Mouse (Mus musculus) neural tube, embryonic 14.5 days (tissue): ENCODE measurements around the gene Spsb1. TPM values are rescaled to one million over a fixed set of nuclear protein-coding genes. Genes with fewer than 3 reads are reported as not detected.

Experiments
- ATAC-seq: fragments of 200-750 bp; cut with Nextera tagmentation; 2 replicates; pipeline ENCODE4 v1.8.0; 2017; ENCODE audit warnings: low read depth, mild to moderate bottlenecking, moderate TSS enrichment, moderate library complexity
- H3K27ac ChIP-seq: fragments of 300-500 bp; sonication (generic); 2 replicates; pipeline ENCODE4 v1.5.1; 2014; ENCODE audit warnings: low read depth, mild to moderate bottlenecking, control low read depth, low read length, moderate library complexity, mixed read lengths
- H3K27me3 ChIP-seq: fragments of 300-500 bp; sonication (generic); 2 replicates; pipeline ENCODE4 v1.6.1; 2014; ENCODE audit warnings: low read length; ENCODE audit not compliant: control insufficient read depth, insufficient read depth
- H3K36me3 ChIP-seq: fragments of 300-500 bp; sonication (generic); 2 replicates; pipeline ENCODE4 v1.6.1; 2014; ENCODE audit warnings: low read length, mixed read lengths; ENCODE audit not compliant: control insufficient read depth, insufficient read depth
- H3K4me1 ChIP-seq: fragments of 300-500 bp; sonication (generic); 2 replicates; pipeline ENCODE4 v1.6.1; 2014; ENCODE audit warnings: low read length; ENCODE audit not compliant: control insufficient read depth, insufficient read depth
- H3K4me2 ChIP-seq: fragments of 300-500 bp; sonication (generic); 2 replicates; pipeline ENCODE4 v1.6.1; 2014; ENCODE audit warnings: mild to moderate bottlenecking, low read depth, low read length, control low read depth
- H3K4me3 ChIP-seq: fragments of 300-500 bp; sonication (generic); 2 replicates; pipeline ENCODE4 v1.5.1; 2014; ENCODE audit warnings: low read depth, low read length, control low read depth, mixed read lengths
- H3K9ac ChIP-seq: fragments of 300-500 bp; sonication (generic); replicated peaks from 2 replicates; pipeline ENCODE4 v1.6.1; 2014; ENCODE audit warnings: low read depth, mild to moderate bottlenecking, control low read depth, low read length, mixed read lengths
- H3K9me3 ChIP-seq: fragments of 300-500 bp; sonication (generic); 2 replicates; pipeline ENCODE4 v1.6.1; 2016; ENCODE audit warnings: low read length; ENCODE audit not compliant: control insufficient read depth
- WGBS: fragments of 180-500 bp; shearing (Covaris S2); extraction: QIAGEN DNeasy Blood & Tissue Kit; methylation state at CpG from one replicate; pipeline ENCODE4 v1.1.7; 2014; 5-methylcytosine and 5-hydroxymethylcytosine counted together
- polyA plus RNA-seq: library from polyadenylated mRNA; unstranded; fragments of >200 nt; fragmentation: Nextera tagmentation; extraction: Ambion mirVana; gene quantifications from 2 replicates; pipeline ENCODE4 v1.2.1, GENCODE M21; 2014

Spsb1 gene
- polyA plus RNA-seq, 1 experiment from 2014 or later, result 5.9 TPM

- Histone ChIP-seq H3K4me3 (no peak overlapping the region), H3K4me1 (peaks cover 16% of the 10 kb centered on the region; the same call in 1 of the 2 replicates), H3K27ac (no peak overlapping the region), H3K9me3 (no peaks in the 10 kb centered on the region), H3K36me3 (no peaks in the 10 kb centered on the region), H3K9ac (no peak overlapping the region), H3K4me2 (no peak overlapping the region), H3K27me3 (no peaks in the 10 kb centered on the region)
- WGBS, result 96% methylated on average over 5 of the region's 5 CpGs
- ATAC-seq, result no peak
These were observed 63.5 kb downstream of the Spsb1 start for GRCm38 (mm10) chr4:149891172-149891960.

GRCm38 (mm10) chr4:149890551-149890950 lies 64.3 kb downstream of the Spsb1 start:
- Histone ChIP-seq H3K4me3 (no peak overlapping the region), H3K27ac (no peak overlapping the region), H3K4me2 (no peak overlapping the region), H3K9me3 (no peaks in the 10 kb centered on the region), H3K36me3 (no peaks in the 10 kb centered on the region), H3K27me3 (no peaks in the 10 kb centered on the region), H3K9ac (no peak overlapping the region), H3K4me1 (peaks cover 18% of the 10 kb centered on the region; the same call in 1 of the 2 replicates)
- WGBS, result 31% methylated on average over 8 of the region's 8 CpGs
- no peak for ATAC-seq

- Histone ChIP-seq H3K4me2 (no peak overlapping the region), H3K4me1 (peaks cover 18% of the 10 kb centered on the region; the same call in 1 of the 2 replicates), H3K4me3 (no peak overlapping the region), H3K36me3 (no peaks in the 10 kb centered on the region), H3K9me3 (no peaks in the 10 kb centered on the region), H3K9ac (no peak overlapping the region), H3K27ac (peak overlapping the region; percentile 64), H3K27me3 (no peaks in the 10 kb centered on the region)
- WGBS, result 23% methylated on average over 12 of the region's 13 CpGs
- no peak; the same call in 1 of the 2 replicates for ATAC-seq
These were observed 65.0 kb downstream of the Spsb1 start for GRCm38 (mm10) chr4:149889851-149890250.

- Histone ChIP-seq H3K36me3 (no peaks in the 10 kb centered on the region), H3K27me3 (no peaks in the 10 kb centered on the region), H3K4me2 (no peak overlapping the region), H3K9me3 (no peaks in the 10 kb centered on the region), H3K4me3 (no peak overlapping the region), H3K27ac (no peak overlapping the region), H3K9ac (no peak overlapping the region), H3K4me1 (peaks cover 14% of the 10 kb centered on the region; the same call in 1 of the 2 replicates)
- ATAC-seq, result no peak
- WGBS, result 69% methylated on average over 20 of the region's 20 CpGs
These were observed 65.9 kb downstream of the Spsb1 start for GRCm38 (mm10) chr4:149888736-149889470.

GRCm38 (mm10) chr4:149888156-149888555 lies 66.7 kb downstream of the Spsb1 start:
- Histone ChIP-seq H3K27ac (no peak overlapping the region), H3K4me3 (no peak overlapping the region), H3K4me2 (no peak overlapping the region), H3K9me3 (no peaks in the 10 kb centered on the region), H3K4me1 (peaks cover 14% of the 10 kb centered on the region; the same call in 1 of the 2 replicates), H3K9ac (no peak overlapping the region), H3K27me3 (no peaks in the 10 kb centered on the region), H3K36me3 (no peaks in the 10 kb centered on the region)
- ATAC-seq, result no peak
- WGBS, result 79% methylated on average over 5 of the region's 5 CpGs

- H3K27me3 ChIP-seq, result no peaks in the 10 kb centered on the region
- H3K9ac ChIP-seq, result no peak overlapping the region
- H3K4me3 ChIP-seq, result no peak overlapping the region
- WGBS, result 32% methylated on average over 18 of the region's 18 CpGs
- no peak overlapping the region for H3K27ac ChIP-seq
- H3K4me1 ChIP-seq, result peaks cover 14% of the 10 kb centered on the region; the same call in 1 of the 2 replicates
- H3K9me3 ChIP-seq, result no peaks in the 10 kb centered on the region
- no peak overlapping the region for H3K4me2 ChIP-seq
- peak; percentile 36; the same call in 1 of the 2 replicates for ATAC-seq
- no peaks in the 10 kb centered on the region for H3K36me3 ChIP-seq
These were observed 68.3 kb downstream of the Spsb1 start for GRCm38 (mm10) chr4:149886298-149887271.

GRCm38 (mm10) chr4:149883990-149884389 lies 70.9 kb downstream of the Spsb1 start:
- ATAC-seq, result no peak

GRCm38 (mm10) chr4:149882139-149882916 lies 72.5 kb downstream of the Spsb1 start:
- H3K4me3 ChIP-seq, result no peak overlapping the region
- H3K4me1 ChIP-seq, result peaks cover 8% of the 10 kb centered on the region; the same call in 1 of the 2 replicates
- H3K9me3 ChIP-seq, result no peaks in the 10 kb centered on the region
- no peak overlapping the region for H3K4me2 ChIP-seq
- 90% methylated on average over 17 of the region's 17 CpGs for WGBS
- no peak overlapping the region for H3K27ac ChIP-seq
- no peak overlapping the region for H3K9ac ChIP-seq
- no peak for ATAC-seq
- H3K27me3 ChIP-seq, result no peaks in the 10 kb centered on the region
- no peaks in the 10 kb centered on the region for H3K36me3 ChIP-seq

More at GRCm38 (mm10) chr4:149883990-149884389, 70.9 kb downstream of the Spsb1 start:
- Histone ChIP-seq H3K9ac (no peak overlapping the region), H3K27me3 (no peaks in the 10 kb centered on the region), H3K4me2 (no peak overlapping the region), H3K27ac (no peak overlapping the region), H3K4me1 (peaks cover 8% of the 10 kb centered on the region; the same call in 1 of the 2 replicates), H3K9me3 (no peaks in the 10 kb centered on the region), H3K4me3 (no peak overlapping the region), H3K36me3 (no peaks in the 10 kb centered on the region)
- 89% methylated on average over 10 of the region's 10 CpGs for WGBS
